Mouse (Mus musculus) c-Kit-positive CD71-positive TER-119-positive erythroid progenitor cells, embryonic 14.5 days (primary cell): ENCODE data around the gene Olfr1039.
"Not testable (repeated sequence)": the region's sequence is repeated elsewhere in the genome, so short reads cannot be mapped to it uniquely, and the experiment has no call there.

ENCODE experiments used
- DNase-seq: peaks from one replicate; pipeline ENCODE4 v3.0.0-alpha.2; 2013; ENCODE audit warnings: low spot score

Gene Olfr1039

DNA sequence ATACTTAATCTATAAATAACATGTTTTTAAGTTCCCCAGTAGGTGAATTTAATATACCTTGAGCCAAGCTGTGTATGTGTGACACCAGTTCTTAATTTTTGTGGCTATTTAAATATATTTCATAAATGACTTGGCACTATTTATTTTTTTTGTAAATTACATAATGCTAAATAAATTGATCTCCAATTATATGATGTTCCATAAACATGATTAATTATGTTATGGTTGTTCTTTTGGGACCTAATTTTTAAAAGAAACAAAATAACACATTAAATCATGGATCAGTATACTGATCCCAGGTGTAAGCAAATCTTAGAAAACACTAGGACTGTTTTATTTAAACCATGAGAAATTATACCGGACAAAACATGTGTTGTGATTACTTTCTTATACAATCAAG, at the start of gene Olfr1039:
Gene Olfr1039, minus strand, starts transcription at position 101 of the 400 bp plus-strand sequence.
- no peak for DNase-seq

DNA sequence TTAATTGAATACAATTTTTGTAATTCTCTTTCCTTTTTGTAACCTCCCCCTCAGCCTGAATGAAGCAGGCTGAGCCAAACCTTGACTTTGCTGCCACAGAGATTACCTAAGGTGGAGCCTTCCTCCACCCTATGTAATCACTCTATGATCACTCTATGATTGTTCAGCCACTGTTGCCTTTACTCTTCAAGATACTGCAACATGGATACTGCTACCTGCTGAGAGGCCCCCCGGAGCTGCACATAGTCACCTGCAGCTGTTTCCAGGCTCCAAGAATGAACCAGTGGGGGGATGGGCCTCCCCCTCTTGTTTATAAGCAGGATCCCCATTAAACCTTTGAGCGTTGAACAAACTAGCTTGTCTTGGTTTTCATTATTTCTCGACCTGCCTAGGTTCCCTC, 44.2 kb upstream of the Olfr1039 start:
- no peak for DNase-seq

DNA sequence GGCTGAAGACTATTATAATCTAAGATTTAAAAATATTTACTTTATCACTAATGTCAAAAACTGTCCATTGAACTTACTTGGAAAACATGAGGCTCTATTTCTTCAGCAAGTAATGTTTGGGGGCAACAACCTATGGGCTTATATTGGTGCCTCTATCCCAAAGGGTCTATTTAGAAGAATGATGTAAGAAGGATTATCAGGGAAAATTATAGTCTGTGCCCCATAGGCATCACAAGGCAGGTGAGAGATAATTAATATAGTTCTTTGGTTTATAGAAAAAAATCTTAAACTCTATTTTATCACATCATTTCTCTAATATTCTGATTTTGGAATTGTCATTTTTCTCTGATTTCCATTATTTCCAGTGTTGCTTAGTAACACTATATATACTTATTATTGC, 42.0 kb upstream of the Olfr1039 start, which contains the start of gene Olfr1044:
Gene Olfr1044, minus strand, starts transcription at position 101 of the 400 bp plus-strand sequence.
- no peak for DNase-seq

DNA sequence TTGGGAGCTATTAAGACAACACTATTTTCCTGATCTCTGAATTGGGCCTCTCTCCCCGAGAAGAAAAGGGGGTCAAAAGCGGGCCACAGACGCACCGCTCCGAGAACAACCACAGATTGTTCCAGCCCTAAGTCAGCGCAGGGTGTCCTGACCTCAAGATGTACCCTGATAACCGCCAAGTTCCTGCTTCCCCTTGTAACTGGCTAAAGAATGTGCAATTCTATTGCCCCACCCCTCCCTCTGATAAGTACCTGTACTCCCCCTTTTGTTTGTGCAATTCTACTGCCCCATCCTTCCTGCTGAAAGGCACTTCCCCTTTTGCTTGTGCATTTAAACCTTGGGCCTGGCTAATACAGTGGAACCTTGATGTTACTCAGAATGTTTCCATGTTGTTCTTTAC, 39.7 kb upstream of the Olfr1039 start:
- not testable (repeated sequence) for DNase-seq

DNA sequence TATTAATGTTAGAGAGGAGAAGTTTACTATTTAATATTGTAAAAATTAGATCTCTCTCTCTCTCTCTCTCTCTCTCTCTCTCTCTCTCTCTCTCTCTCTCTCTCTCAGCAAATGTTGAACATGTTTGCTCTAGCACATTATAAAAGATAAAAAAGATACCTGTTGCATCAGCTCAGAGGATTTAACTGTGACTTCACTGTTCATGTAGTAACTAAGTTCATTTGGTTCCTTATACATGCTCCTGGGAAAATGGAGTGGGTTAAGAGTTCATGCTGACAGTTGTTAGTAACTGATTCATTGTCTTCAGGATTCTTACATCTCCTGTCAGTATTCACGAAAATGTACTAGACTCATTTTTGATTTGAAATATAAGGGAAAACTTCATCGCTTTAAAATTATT, 31.7 kb upstream of the Olfr1039 start, which contains the start of gene Olfr1043:
Gene Olfr1043, minus strand, starts transcription at position 101 of the 400 bp plus-strand sequence.
- DNase-seq, result no peak

DNA sequence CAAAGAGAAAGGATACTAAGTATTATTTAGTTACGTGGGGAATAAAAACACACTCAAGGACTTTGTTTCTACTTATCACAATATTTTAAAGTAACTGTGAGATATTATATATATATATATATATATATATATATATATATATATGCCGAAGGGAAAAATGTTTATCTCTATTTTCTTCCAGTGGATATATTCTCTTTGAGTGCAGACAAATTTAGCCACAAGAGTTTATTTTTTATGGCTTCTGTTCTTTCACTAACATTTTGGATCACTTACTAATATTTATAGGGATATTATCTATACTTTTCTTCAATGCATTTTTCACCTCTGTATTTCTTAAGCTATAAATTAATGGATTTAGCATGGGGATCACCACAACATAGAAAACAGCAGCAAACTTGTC, 26.0 kb upstream of the Olfr1039 start, which contains the start of gene Olfr1042:
Gene Olfr1042, minus strand, starts transcription at position 101 of the 400 bp plus-strand sequence.
- no peak for DNase-seq

DNA sequence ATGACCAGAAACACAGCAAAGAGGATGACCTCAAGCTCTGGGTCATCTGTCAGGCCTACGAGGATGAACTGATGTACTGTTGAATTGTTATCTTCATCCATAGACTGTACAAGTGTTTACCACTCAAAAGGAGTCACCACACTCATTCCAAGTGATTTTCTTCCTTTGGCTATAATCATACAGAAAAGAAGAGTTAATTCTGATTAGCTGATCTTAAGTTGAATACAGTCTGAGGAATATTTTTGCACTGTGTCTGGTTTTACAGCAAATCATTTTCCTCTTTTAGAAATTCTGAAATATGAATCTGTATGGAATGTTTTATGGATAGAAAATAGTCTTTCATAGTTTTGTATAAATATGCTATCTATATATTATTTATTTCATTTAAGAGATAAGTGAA, 10.9 kb upstream of the Olfr1039 start, which contains the start of gene Olfr1040:
Gene Olfr1040, minus strand, starts transcription at position 101 of the 400 bp plus-strand sequence.
- DNase-seq, result no peak

DNA sequence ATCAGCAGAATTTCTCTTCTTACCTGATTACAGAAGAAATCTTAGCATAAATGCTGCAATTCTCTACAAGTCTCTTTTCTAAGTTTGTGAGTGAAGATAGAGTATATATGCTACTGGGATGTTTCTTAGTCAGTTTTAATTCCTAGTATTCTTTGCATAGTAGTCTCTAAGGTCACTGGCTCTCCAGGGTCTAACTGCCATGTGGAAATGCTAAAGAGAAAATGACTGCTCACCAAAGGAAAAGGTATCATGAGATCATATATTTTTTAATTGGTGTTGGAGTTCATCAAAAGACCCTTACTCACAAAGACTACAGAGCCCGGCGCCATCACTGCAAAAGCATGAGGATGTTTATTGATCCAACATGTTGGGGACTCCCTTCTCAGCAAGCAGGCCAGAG, 48.4 kb downstream of the Olfr1039 start, which contains the start of gene Olfr1037:
Gene Olfr1037, minus strand, starts transcription at position 101 of the 400 bp plus-strand sequence.
- no peak for DNase-seq

DNA sequence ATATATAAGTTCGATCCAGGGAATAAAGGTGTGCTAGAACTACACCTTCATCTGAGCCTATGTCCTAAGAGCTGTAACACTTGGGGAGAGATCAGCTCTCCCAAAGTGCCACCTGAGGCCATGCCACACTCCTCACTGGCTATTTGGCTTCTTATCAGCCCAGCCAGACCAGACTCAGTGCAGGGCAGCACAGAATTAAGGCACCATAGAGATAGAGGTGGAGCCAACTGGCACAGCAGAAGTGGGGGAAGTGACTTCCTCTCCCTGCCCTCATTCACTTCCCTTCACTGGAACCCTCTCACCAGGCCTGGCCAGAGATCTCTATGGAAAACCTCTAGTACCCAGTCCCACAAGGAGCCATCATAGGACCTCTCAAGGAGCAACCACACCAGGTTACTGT, 55.2 kb downstream of the Olfr1039 start:
- not testable (repeated sequence) for DNase-seq
